Mouse (Mus musculus): ENCODE results near the gene Kntc1.

The Kntc1 gene

GRCm38 (mm10) chr5:123809156-123809555 is 59.6 kb downstream of the Kntc1 start:
- DNase-seq (ENCODE audit: low spot score): no peak

- DNase-seq (ENCODE audit: low spot score): no peak
Measured at GRCm38 (mm10) chr5:123816891-123817290, 67.4 kb downstream of the Kntc1 start.

- DNase-seq (ENCODE audit: low spot score): peak; percentile 32
Measured at GRCm38 (mm10) chr5:123818941-123819577, 69.5 kb downstream of the Kntc1 start.

GRCm38 (mm10) chr5:123820501-123821263 is 71.2 kb downstream of the Kntc1 start:
- peak; percentile 26 for DNase-seq (ENCODE audit: low spot score)

GRCm38 (mm10) chr5:123821264-123821571 is 71.7 kb downstream of the Kntc1 start:
- DNase-seq (ENCODE audit: low spot score): no peak

- no peak for DNase-seq (ENCODE audit: low spot score)
Measured at GRCm38 (mm10) chr5:123822706-123823105, 73.2 kb downstream of the Kntc1 start.

- peak; percentile 52 for DNase-seq (ENCODE audit: low spot score)
Measured at GRCm38 (mm10) chr5:123827659-123828091, 78.2 kb downstream of the Kntc1 start.

GRCm38 (mm10) chr5:123832309-123832708 is 82.8 kb downstream of the Kntc1 start:
- DNase-seq (ENCODE audit: low spot score): no peak

- DNase-seq (ENCODE audit: low spot score): no peak
Measured at GRCm38 (mm10) chr5:123834836-123835235, 85.3 kb downstream of the Kntc1 start.

- DNase-seq (ENCODE audit: low spot score): no peak
Measured at GRCm38 (mm10) chr5:123837371-123837770, 87.9 kb downstream of the Kntc1 start.

GRCm38 (mm10) chr5:123842221-123842934 is 92.9 kb downstream of the Kntc1 start:
- DNase-seq (ENCODE audit: low spot score): no peak

GRCm38 (mm10) chr5:123842935-123843282 is 93.4 kb downstream of the Kntc1 start:
- no peak for DNase-seq (ENCODE audit: low spot score)

GRCm38 (mm10) chr5:123843816-123844215 is 94.3 kb downstream of the Kntc1 start:
- no peak for DNase-seq (ENCODE audit: low spot score)

GRCm38 (mm10) chr5:123844316-123844715 is 94.8 kb downstream of the Kntc1 start:
- DNase-seq (ENCODE audit: low spot score): no peak

- DNase-seq (ENCODE audit: low spot score): no peak
Measured at GRCm38 (mm10) chr5:123851398-123851797, 101.9 kb downstream of the Kntc1 start.

GRCm38 (mm10) chr5:123853877-123854504 is 104.5 kb downstream of the Kntc1 start:
- DNase-seq (ENCODE audit: low spot score): no peak

- peak; percentile 48 for DNase-seq (ENCODE audit: low spot score)
Measured at GRCm38 (mm10) chr5:123854511-123854910, 105.0 kb downstream of the Kntc1 start.

GRCm38 (mm10) chr5:123858798-123859197 is 109.3 kb downstream of the Kntc1 start:
- DNase-seq (ENCODE audit: low spot score): no peak

- DNase-seq (ENCODE audit: low spot score): no peak
Measured at GRCm38 (mm10) chr5:123862374-123863350, 113.1 kb downstream of the Kntc1 start.

GRCm38 (mm10) chr5:123863934-123864333 is 114.4 kb downstream of the Kntc1 start:
- no peak for DNase-seq (ENCODE audit: low spot score)

- DNase-seq (ENCODE audit: low spot score): no peak
Measured at GRCm38 (mm10) chr5:123865365-123865764, 115.8 kb downstream of the Kntc1 start, which contains the start of gene Hcar2. Gene Hcar2 (minus strand): TSS chr5:123865499.
